Mouse (Mus musculus) kidney, embryonic 14.5 days (tissue): Measurements from ENCODE around the gene Sgta. TPM values are rescaled to one million over a fixed set of nuclear protein-coding genes. Genes with fewer than 3 reads are reported as not detected.
A peak's percentile ranks its signal among the peaks of the same experiment; 100 is the strongest.

Source experiments
- ATAC-seq: fragments of 200-750 bp; cut with Nextera tagmentation; 2 replicates; pipeline ENCODE4 v1.8.0; 2017; ENCODE audit warnings: moderate number of reproducible peaks, mild to moderate bottlenecking, moderate TSS enrichment, moderate library complexity; ENCODE audit not compliant: low FRiP score, low TSS enrichment
- H3K27ac ChIP-seq: fragments of 300-500 bp; sonication (generic); 2 replicates; pipeline ENCODE4 v1.5.1; 2014; ENCODE audit warnings: low read depth, mild to moderate bottlenecking, low read length, moderate library complexity, mixed read lengths
- H3K27me3 ChIP-seq: fragments of 300-500 bp; sonication (generic); 2 replicates; pipeline ENCODE4 v1.6.1; 2014; ENCODE audit warnings: mild to moderate bottlenecking, low read length; ENCODE audit not compliant: control insufficient read depth, insufficient read depth
- H3K36me3 ChIP-seq: fragments of 300-500 bp; sonication (generic); 2 replicates; pipeline ENCODE4 v1.6.1; 2014; ENCODE audit warnings: low read length, mixed read lengths; ENCODE audit not compliant: control insufficient read depth, insufficient read depth
- H3K4me1 ChIP-seq: fragments of 300-500 bp; sonication (generic); 2 replicates; pipeline ENCODE4 v1.6.1; 2014; ENCODE audit warnings: low read length, mixed read lengths; ENCODE audit not compliant: control insufficient read depth, insufficient read depth
- H3K4me2 ChIP-seq: fragments of 300-500 bp; sonication (generic); replicated peaks from 2 replicates; pipeline ENCODE4 v1.6.1; 2014; ENCODE audit warnings: low read depth, mild to moderate bottlenecking, low read length
- H3K4me3 ChIP-seq: fragments of 300-500 bp; sonication (generic); 2 replicates; pipeline ENCODE4 v1.5.1; 2014; ENCODE audit warnings: mild to moderate bottlenecking, low read length
- H3K9ac ChIP-seq: fragments of 300-500 bp; sonication (generic); 2 replicates; pipeline ENCODE4 v1.6.1; 2014; ENCODE audit warnings: low read depth, mild to moderate bottlenecking, low read length, moderate library complexity
- H3K9me3 ChIP-seq: fragments of 300-500 bp; sonication (generic); 2 replicates; pipeline ENCODE4 v1.6.1; 2016; ENCODE audit warnings: low read length; ENCODE audit not compliant: control insufficient read depth
- WGBS: fragments of 180-500 bp; shearing (Covaris S2); extraction: QIAGEN DNeasy Blood & Tissue Kit; methylation state at CpG from one replicate; pipeline ENCODE4 v1.1.7; 2014; 5-methylcytosine and 5-hydroxymethylcytosine counted together
- polyA plus RNA-seq: library from polyadenylated mRNA; unstranded; fragments of >200 nt; fragmentation: Nextera tagmentation; extraction: Ambion mirVana; gene quantifications from 2 replicates; pipeline ENCODE4 v1.2.1, GENCODE M21; 2014

Sgta gene
- polyA plus RNA-seq, 1 experiment from 2014 or later, result 196 TPM

GRCm38 (mm10) chr10:81016645-81017044 lies 43.3 kb downstream of the Sgta start:
- H3K27ac ChIP-seq, result no peak overlapping the region
- 0 out of 2 replicates have a peak, but pooled peaks cover 4% of the 10 kb centered on the region for H3K4me1 ChIP-seq
- H3K9ac ChIP-seq, result no peak overlapping the region
- no peaks in the 10 kb centered on the region for H3K36me3 ChIP-seq
- no peak for ATAC-seq
- H3K27me3 ChIP-seq, result no peaks in the 10 kb centered on the region
- no peak overlapping the region for H3K4me3 ChIP-seq
- no peak overlapping the region for H3K4me2 ChIP-seq
- 6% methylated on average over 7 of the region's 7 CpGs for WGBS
- H3K9me3 ChIP-seq, result no peaks in the 10 kb centered on the region

DNA sequence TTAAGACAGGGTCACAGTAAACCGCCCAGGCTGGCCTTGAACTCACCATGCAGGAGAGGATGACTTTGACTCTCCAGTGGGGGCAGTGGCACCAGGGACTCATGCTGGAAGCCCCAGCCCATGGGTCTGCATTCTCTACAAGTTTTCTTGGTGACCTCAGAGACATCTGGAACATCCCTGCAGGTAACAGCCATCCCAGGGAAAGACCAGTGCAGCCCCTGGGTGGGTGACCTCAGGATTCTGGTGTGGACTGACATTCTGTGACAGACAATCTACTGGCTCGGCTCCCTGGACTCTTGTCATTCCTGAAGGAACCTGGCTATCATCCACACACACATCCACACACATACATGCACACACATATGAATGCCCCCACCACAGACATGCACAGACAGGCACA lies 44.3 kb downstream of the Sgta start:
- no peak overlapping the region for H3K27ac ChIP-seq
- no peak overlapping the region for H3K4me2 ChIP-seq
- no peak overlapping the region for H3K4me3 ChIP-seq
- H3K9me3 ChIP-seq, result no peaks in the 10 kb centered on the region
- no peak for ATAC-seq
- H3K36me3 ChIP-seq, result no peaks in the 10 kb centered on the region
- H3K4me1 ChIP-seq, result 0 out of 2 replicates have a peak, but pooled peaks cover 4% of the 10 kb centered on the region
- WGBS, result 96% methylated on average over 2 of the region's 2 CpGs
- H3K27me3 ChIP-seq, result no peaks in the 10 kb centered on the region
- H3K9ac ChIP-seq, result no peak overlapping the region

DNA sequence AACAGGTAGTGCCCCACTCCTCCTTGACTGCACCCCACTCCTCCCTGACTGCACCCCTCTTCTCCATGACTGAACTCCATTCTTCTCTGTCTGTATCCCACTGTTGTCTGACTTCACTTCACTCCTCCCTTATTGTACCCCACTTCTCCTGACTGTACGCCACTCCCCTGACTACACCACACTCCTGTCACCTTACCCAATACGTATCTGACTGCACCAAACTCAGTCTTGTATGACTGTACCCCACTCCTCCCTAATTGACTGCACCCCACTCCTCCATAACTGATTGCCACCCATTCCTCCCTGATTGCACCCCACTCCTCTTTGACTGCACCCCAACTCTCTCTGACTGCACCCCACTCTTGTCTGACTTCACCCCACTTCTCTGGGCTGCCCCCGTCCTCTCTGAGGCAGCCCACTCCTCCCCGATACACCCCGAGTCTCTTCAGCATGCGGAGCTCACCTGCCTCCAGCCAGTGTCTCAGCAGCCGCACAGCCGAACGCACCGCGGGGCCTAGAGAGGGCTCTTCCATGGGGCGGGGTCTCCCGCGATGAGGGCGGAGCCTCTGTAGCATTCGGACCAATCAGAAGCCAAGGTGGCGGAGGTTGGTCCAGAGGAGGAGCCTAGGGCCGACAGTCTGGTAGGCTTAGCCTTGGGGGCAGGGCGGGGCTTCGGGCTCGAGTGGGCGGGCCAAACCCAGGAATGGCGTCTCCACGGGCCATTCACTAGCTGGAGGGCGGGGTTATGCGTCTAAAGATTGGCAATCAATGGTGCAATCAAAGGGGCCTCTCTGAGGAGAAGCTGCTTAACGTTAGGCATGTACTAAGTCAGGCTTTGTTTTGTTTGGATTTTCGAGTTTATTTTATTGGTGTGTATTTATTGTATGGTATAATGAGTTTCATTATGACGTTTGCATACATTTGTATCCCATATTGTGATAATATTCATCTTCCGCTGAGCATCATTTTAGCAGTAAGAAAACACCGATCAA lies 45.3 kb downstream of the Sgta start, which contains the start of gene Gng7:
Gng7 (minus strand) TSS at position 553 of the 992 bp plus-strand sequence.
- WGBS, result 10% methylated on average over 31 of the region's 31 CpGs
- no peaks in the 10 kb centered on the region for H3K36me3 ChIP-seq
- peak within 1 kb of the TSS; percentile 41 for H3K4me3 ChIP-seq
- no peak within 1 kb of the TSS for H3K27ac ChIP-seq
- H3K4me2 ChIP-seq, result peak within 1 kb of the TSS; percentile 57
- no peaks in the 10 kb centered on the region for H3K27me3 ChIP-seq
- H3K9me3 ChIP-seq, result no peaks in the 10 kb centered on the region
- peak; percentile 98 for ATAC-seq
- 0 out of 2 replicates have a peak, but pooled peaks cover 4% of the 10 kb centered on the region for H3K4me1 ChIP-seq
- H3K9ac ChIP-seq, result peak within 1 kb of the TSS; percentile 54

- Histone ChIP-seq H3K9ac (no peak overlapping the region), H3K27ac (no peak overlapping the region), H3K4me3 (no peak overlapping the region), H3K4me1 (0 out of 2 replicates have a peak, but pooled peaks cover 4% of the 10 kb centered on the region), H3K27me3 (no peaks in the 10 kb centered on the region), H3K4me2 (no peak overlapping the region), H3K36me3 (no peaks in the 10 kb centered on the region), H3K9me3 (no peaks in the 10 kb centered on the region)
- WGBS, result 76% methylated on average over 6 of the region's 6 CpGs
- no peak for ATAC-seq
Measured at GRCm38 (mm10) chr10:81010851-81011250, 49.1 kb downstream of the Sgta start.

DNA sequence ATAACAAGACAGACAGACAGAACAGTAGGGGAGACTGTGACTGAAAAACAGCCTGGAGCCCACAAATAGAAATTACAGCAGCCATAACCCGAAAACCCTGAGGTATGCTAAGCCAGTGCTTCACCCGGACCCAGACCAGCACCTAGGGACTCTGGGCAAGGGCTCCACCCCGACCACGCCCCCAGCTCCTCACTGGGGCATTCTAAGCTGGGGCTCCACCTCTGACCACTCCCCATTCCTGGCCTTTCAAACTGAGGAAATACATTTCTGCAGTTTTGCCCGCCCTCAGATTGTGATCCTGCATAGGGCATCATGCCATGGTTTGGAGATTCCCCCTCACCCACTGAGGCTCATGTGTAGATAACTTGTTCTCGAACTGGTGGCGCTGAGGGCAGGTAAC lies 52.7 kb downstream of the Sgta start:
- H3K9me3 ChIP-seq, result no peaks in the 10 kb centered on the region
- H3K4me3 ChIP-seq, result no peak overlapping the region
- WGBS, result 41% methylated on average over 7 of the region's 7 CpGs
- ATAC-seq, result no peak
- H3K27ac ChIP-seq, result no peak overlapping the region
- no peaks in the 10 kb centered on the region for H3K36me3 ChIP-seq
- H3K4me2 ChIP-seq, result no peak overlapping the region
- H3K4me1 ChIP-seq, result no peaks in the 10 kb centered on the region
- H3K27me3 ChIP-seq, result no peaks in the 10 kb centered on the region
- H3K9ac ChIP-seq, result no peak overlapping the region

GRCm38 (mm10) chr10:81006005-81006677 lies 53.8 kb downstream of the Sgta start:
- no peaks in the 10 kb centered on the region for H3K36me3 ChIP-seq
- H3K27me3 ChIP-seq, result no peaks in the 10 kb centered on the region
- H3K4me2 ChIP-seq, result no peak overlapping the region
- no peak overlapping the region for H3K4me3 ChIP-seq
- ATAC-seq, result no peak
- no peak overlapping the region for H3K9ac ChIP-seq
- no peaks in the 10 kb centered on the region for H3K4me1 ChIP-seq
- H3K9me3 ChIP-seq, result no peaks in the 10 kb centered on the region
- H3K27ac ChIP-seq, result no peak overlapping the region
- WGBS, result 93% methylated on average over 7 of the region's 7 CpGs

DNA sequence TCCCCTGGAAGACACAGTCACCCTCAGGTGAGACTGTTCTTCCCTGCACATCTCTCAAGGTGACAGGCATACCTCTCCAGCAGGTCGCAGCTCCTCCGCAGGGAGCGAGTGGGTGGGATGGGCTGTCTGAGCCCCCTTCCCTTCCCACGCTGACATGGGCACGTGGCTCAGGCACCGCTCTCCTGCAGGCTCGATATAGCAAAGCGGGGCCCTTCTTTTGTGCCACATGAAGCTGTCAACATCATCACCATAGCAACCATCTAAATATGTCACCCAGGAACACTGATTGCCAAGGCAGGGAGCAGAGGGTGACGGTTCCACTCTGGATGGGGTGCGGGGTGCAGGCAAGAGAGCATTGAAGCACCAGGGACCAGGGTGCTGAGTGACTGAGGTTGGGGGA lies 58.8 kb downstream of the Sgta start:
- WGBS, result 76% methylated on average over 10 of the region's 10 CpGs
- no peak overlapping the region for H3K4me3 ChIP-seq
- H3K4me1 ChIP-seq, result peaks cover 6% of the 10 kb centered on the region; the same call in 1 of the 2 replicates
- no peak overlapping the region for H3K4me2 ChIP-seq
- H3K36me3 ChIP-seq, result no peaks in the 10 kb centered on the region
- H3K27me3 ChIP-seq, result peaks cover 12% of the 10 kb centered on the region; the same call in 1 of the 2 replicates
- H3K9ac ChIP-seq, result no peak overlapping the region
- no peaks in the 10 kb centered on the region for H3K9me3 ChIP-seq
- no peak for ATAC-seq
- no peak overlapping the region for H3K27ac ChIP-seq

- peaks cover 6% of the 10 kb centered on the region; the same call in 1 of the 2 replicates for H3K4me1 ChIP-seq
- no peak overlapping the region for H3K27ac ChIP-seq
- H3K36me3 ChIP-seq, result no peaks in the 10 kb centered on the region
- H3K4me2 ChIP-seq, result no peak overlapping the region
- peaks cover 12% of the 10 kb centered on the region; the same call in 1 of the 2 replicates for H3K27me3 ChIP-seq
- WGBS, result 44% methylated on average over 28 of the region's 28 CpGs
- H3K4me3 ChIP-seq, result no peak overlapping the region
- H3K9me3 ChIP-seq, result no peaks in the 10 kb centered on the region
- no peak overlapping the region for H3K9ac ChIP-seq
- no peak for ATAC-seq
Measured at GRCm38 (mm10) chr10:81000197-81001062, 59.6 kb downstream of the Sgta start.
